Mouse (Mus musculus): ENCODE measurements at regions not wholly inside any gene's neighbourhood (a gene's known extent, or its start where the extent isn't known, plus 50 kb on each side); places are given as distances from the start of the nearest gene placed in this dataset.

GRCm38 (mm10) chr12:70698466-70698865 is 126.8 kb upstream of the Frmd6 start:
- no peaks in the 10 kb centered on the region for H3K9me3 ChIP-seq (replicated peaks; ENCODE audit: control insufficient read depth, low read length)
- ATAC-seq (ENCODE audit: low read depth), result no peak
- no peak overlapping the region for H3K27ac ChIP-seq (ENCODE audit: low read length)
- WGBS (ENCODE audit: insufficient replicate concordance), result 52% methylated on average over 6 of the region's 6 CpGs
- no peaks in the 10 kb centered on the region; the same call in 1 of the 2 replicates for H3K4me1 ChIP-seq (ENCODE audit: control insufficient read depth, low read depth, low read length)
- no peak overlapping the region for H3K4me3 ChIP-seq (ENCODE audit: low read depth, low read length)
- H3K36me3 ChIP-seq (ENCODE audit: control insufficient read depth, insufficient read depth), result no peaks in the 10 kb centered on the region
- no peak overlapping the region for H3K9ac ChIP-seq (ENCODE audit: low read depth, low read length)
- no peaks in the 10 kb centered on the region for H3K27me3 ChIP-seq (ENCODE audit: control insufficient read depth, insufficient read depth, low read depth, low read length)
- no peak overlapping the region for H3K4me2 ChIP-seq (ENCODE audit: low read depth, low read length)

DNA sequence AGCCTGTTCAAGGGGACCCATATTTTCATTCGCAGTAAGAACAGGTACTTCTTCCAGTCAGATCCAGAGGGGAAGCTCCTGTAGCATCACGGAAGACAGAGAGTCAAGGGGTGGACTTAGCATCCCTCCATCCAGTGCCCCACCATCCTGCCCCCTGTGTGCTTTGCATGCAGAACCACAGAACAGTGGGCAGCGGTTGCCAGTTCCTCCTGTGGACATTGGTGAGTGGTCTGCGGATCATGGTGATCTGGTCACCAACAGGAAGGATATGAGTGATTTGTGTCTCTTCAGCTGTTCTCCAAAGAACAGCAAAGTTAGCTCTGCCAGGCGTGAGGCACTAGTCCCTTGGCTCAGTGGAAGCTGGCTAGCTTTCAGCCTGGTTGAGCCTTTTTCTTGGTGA is 122.8 kb upstream of the Frmd6 start:
- no peaks in the 10 kb centered on the region for H3K9me3 ChIP-seq (replicated peaks; ENCODE audit: control insufficient read depth, low read length)
- H3K27me3 ChIP-seq (ENCODE audit: control insufficient read depth, insufficient read depth, low read depth, low read length), result no peaks in the 10 kb centered on the region
- no peak overlapping the region for H3K4me3 ChIP-seq (ENCODE audit: low read depth, low read length)
- ATAC-seq (ENCODE audit: low read depth), result no peak
- H3K9ac ChIP-seq (ENCODE audit: low read depth, low read length), result no peak overlapping the region
- H3K27ac ChIP-seq (ENCODE audit: low read length), result no peak overlapping the region
- WGBS (ENCODE audit: insufficient replicate concordance), result 55% methylated on average over 5 of the region's 5 CpGs
- H3K4me1 ChIP-seq (ENCODE audit: control insufficient read depth, low read depth, low read length), result no peaks in the 10 kb centered on the region; the same call in 1 of the 2 replicates
- no peak overlapping the region for H3K4me2 ChIP-seq (ENCODE audit: low read depth, low read length)
- H3K36me3 ChIP-seq (ENCODE audit: control insufficient read depth, insufficient read depth), result no peaks in the 10 kb centered on the region

DNA sequence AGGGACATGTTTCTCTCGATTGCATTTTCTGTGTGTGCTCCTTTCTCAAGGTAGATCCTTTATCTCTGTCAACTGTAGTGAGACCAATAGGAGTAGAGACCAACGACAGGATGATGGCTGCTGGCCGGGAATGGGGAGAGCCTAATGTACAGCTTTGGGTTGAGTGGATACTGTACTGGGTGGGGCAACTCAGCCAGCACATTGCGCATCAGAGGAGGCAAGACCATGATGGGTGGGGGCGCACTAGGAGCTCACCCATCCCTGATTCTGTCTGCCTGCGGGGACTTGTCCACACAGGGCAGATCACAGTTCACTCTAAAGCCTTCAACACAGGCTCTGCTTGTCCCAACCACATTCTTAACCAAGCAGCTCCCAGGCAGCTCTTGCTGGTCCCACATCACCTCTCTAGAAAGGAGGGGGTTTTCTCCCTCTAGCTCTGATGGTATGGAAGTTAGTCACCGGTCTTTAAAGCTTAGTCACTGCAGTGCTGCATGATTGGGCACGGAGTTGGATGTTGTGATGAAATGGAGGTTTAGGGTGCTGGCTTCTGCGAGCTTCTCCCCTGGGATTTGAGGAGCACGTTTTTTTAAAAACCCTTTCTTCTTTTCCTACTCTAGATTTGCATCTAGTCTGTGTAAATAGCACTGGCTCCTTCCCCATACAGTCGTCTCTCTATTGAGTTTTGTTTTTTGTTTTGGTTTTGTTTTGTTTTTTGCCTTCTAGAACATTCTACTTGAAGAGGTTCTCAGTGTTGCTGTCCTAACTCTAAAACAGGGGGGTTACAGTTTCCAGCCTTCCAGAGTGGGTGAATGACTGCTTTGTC is 118.3 kb upstream of the Frmd6 start:
- Histone ChIP-seq H3K27ac (ENCODE audit: low read length) (peak overlapping the region; percentile 8; the same call in 1 of the 2 replicates), H3K4me1 (ENCODE audit: control insufficient read depth, low read depth, low read length) (no peaks in the 10 kb centered on the region; the same call in 1 of the 2 replicates), H3K9ac (ENCODE audit: low read depth, low read length) (no peak overlapping the region), H3K27me3 (ENCODE audit: control insufficient read depth, insufficient read depth, low read depth, low read length) (no peaks in the 10 kb centered on the region), H3K9me3 (replicated peaks; ENCODE audit: control insufficient read depth, low read length) (no peaks in the 10 kb centered on the region), H3K4me3 (ENCODE audit: low read depth, low read length) (no peak overlapping the region), H3K4me2 (ENCODE audit: low read depth, low read length) (no peak overlapping the region), H3K36me3 (ENCODE audit: control insufficient read depth, insufficient read depth) (no peaks in the 10 kb centered on the region)
- ATAC-seq (ENCODE audit: low read depth), result no peak
- WGBS (ENCODE audit: insufficient replicate concordance), result 65% methylated on average over 11 of the region's 11 CpGs

GRCm38 (mm10) chr12:70707629-70708289 is 117.6 kb upstream of the Frmd6 start:
- no peaks in the 10 kb centered on the region for H3K4me1 ChIP-seq (ENCODE audit: control insufficient read depth, low read depth, low read length)
- no peaks in the 10 kb centered on the region for H3K27me3 ChIP-seq (ENCODE audit: control insufficient read depth, insufficient read depth, low read depth, low read length)
- H3K4me2 ChIP-seq (ENCODE audit: low read depth, low read length), result no peak overlapping the region
- no peaks in the 10 kb centered on the region for H3K36me3 ChIP-seq (ENCODE audit: control insufficient read depth, insufficient read depth)
- ATAC-seq (ENCODE audit: low read depth), result peak; percentile 92
- no peak overlapping the region for H3K9ac ChIP-seq (ENCODE audit: low read depth, low read length)
- no peaks in the 10 kb centered on the region for H3K9me3 ChIP-seq (replicated peaks; ENCODE audit: control insufficient read depth, low read length)
- peak overlapping the region; percentile 12; the same call in 1 of the 2 replicates for H3K27ac ChIP-seq (ENCODE audit: low read length)
- H3K4me3 ChIP-seq (ENCODE audit: low read depth, low read length), result no peak overlapping the region
- WGBS (ENCODE audit: insufficient replicate concordance), result 36% methylated on average over 6 of the region's 6 CpGs

DNA sequence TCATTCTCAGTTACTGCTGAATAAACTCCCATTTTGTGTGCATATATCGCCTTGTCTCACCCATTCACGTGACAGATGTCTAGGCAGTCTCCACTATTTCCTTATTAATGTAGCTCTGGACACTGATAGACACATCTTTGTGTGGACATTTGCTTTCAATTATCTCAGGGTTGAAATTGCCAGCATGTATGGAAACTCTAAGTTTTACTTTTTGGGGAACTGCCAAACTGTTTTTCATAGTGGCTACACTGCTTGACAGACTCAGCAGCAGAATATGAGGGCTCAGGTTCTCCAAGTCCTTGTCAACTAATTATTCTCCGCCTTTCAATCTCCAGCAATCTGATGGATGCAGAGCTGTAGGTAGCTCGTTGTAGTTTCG is 117.0 kb upstream of the Frmd6 start:
- H3K27ac ChIP-seq (ENCODE audit: low read length), result no peak overlapping the region; the same call in 1 of the 2 replicates
- no peak for ATAC-seq (ENCODE audit: low read depth)
- H3K9ac ChIP-seq (ENCODE audit: low read depth, low read length), result no peak overlapping the region
- H3K27me3 ChIP-seq (ENCODE audit: control insufficient read depth, insufficient read depth, low read depth, low read length), result no peaks in the 10 kb centered on the region
- no peaks in the 10 kb centered on the region for H3K4me1 ChIP-seq (ENCODE audit: control insufficient read depth, low read depth, low read length)
- 69% methylated on average over 5 of the region's 5 CpGs for WGBS (ENCODE audit: insufficient replicate concordance)
- H3K4me2 ChIP-seq (ENCODE audit: low read depth, low read length), result no peak overlapping the region
- no peaks in the 10 kb centered on the region for H3K9me3 ChIP-seq (replicated peaks; ENCODE audit: control insufficient read depth, low read length)
- no peaks in the 10 kb centered on the region for H3K36me3 ChIP-seq (ENCODE audit: control insufficient read depth, insufficient read depth)
- no peak overlapping the region for H3K4me3 ChIP-seq (ENCODE audit: low read depth, low read length)

DNA sequence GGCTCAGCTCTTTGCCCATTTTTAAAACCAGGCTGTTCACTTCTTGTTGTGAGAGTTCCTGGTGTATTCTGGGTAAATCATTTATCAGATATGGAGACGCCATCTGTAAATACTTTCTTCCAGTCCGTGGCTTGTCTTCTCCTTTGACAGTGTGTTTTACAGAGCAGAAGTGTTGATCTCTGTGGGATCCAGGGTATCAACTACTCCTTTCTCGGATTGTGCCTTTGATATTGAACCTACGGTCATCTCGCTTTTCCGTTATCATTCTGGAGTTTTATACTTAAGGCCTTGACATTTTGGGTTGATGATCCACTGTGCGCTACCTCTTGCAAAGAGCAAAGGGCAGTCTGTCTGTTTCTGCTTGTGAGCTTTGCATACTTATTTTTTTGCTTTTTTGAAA is 115.0 kb upstream of the Frmd6 start:
- H3K4me1 ChIP-seq (ENCODE audit: control insufficient read depth, low read depth, low read length), result no peaks in the 10 kb centered on the region
- H3K9me3 ChIP-seq (replicated peaks; ENCODE audit: control insufficient read depth, low read length), result no peaks in the 10 kb centered on the region
- 65% methylated on average over 7 of the region's 7 CpGs for WGBS (ENCODE audit: insufficient replicate concordance)
- no peaks in the 10 kb centered on the region for H3K36me3 ChIP-seq (ENCODE audit: control insufficient read depth, insufficient read depth)
- H3K4me2 ChIP-seq (ENCODE audit: low read depth, low read length), result no peak overlapping the region
- no peak for ATAC-seq (ENCODE audit: low read depth)
- no peaks in the 10 kb centered on the region for H3K27me3 ChIP-seq (ENCODE audit: control insufficient read depth, insufficient read depth, low read depth, low read length)
- no peak overlapping the region for H3K4me3 ChIP-seq (ENCODE audit: low read depth, low read length)
- H3K27ac ChIP-seq (ENCODE audit: low read length), result no peak overlapping the region
- no peak overlapping the region for H3K9ac ChIP-seq (ENCODE audit: low read depth, low read length)

GRCm38 (mm10) chr12:70711030-70711429 is 114.3 kb upstream of the Frmd6 start:
- no peaks in the 10 kb centered on the region for H3K27me3 ChIP-seq (ENCODE audit: control insufficient read depth, insufficient read depth, low read depth, low read length)
- H3K9me3 ChIP-seq (replicated peaks; ENCODE audit: control insufficient read depth, low read length), result no peaks in the 10 kb centered on the region
- H3K36me3 ChIP-seq (ENCODE audit: control insufficient read depth, insufficient read depth), result no peaks in the 10 kb centered on the region
- H3K4me3 ChIP-seq (ENCODE audit: low read depth, low read length), result no peak overlapping the region
- H3K4me2 ChIP-seq (ENCODE audit: low read depth, low read length), result no peak overlapping the region
- H3K9ac ChIP-seq (ENCODE audit: low read depth, low read length), result no peak overlapping the region
- no peak for ATAC-seq (ENCODE audit: low read depth)
- no peaks in the 10 kb centered on the region for H3K4me1 ChIP-seq (ENCODE audit: control insufficient read depth, low read depth, low read length)
- no peak overlapping the region for H3K27ac ChIP-seq (ENCODE audit: low read length)
- WGBS (ENCODE audit: insufficient replicate concordance), result 41% methylated on average over 5 of the region's 5 CpGs

DNA sequence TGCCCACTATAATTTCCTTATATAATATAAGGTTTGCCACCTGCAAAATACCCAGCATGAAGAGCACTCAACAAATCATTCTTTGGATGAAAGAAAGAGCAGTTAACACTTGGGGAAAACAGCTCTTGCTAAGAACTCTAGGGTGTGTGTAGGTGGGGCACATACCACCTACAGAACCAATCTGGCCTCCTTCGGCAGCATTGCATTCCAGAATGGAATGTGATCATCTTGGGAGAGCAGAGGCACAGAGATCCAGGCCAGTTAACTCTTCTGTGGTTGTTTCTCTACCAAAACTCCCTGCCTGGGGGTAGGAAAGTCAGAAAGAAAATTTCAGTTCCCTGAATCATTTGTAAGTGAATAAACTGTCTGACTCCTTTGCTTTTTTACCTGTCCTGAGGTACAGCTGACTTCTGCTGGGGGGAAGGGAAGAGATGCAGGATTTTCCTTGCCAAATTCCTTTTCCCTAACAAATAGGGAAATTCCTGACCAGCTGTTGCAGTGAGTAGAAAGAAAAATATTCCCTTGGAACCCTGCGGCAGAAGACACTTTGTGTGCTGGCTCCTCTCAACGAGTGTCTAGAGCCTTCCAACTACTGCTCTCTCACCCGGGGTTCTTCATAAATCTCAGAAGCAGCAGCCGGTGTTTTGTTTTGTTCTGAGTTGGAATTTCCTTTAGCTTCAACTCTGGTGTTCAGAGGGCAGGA is 112.8 kb upstream of the Frmd6 start:
- no peaks in the 10 kb centered on the region for H3K4me1 ChIP-seq (ENCODE audit: control insufficient read depth, low read depth, low read length)
- H3K4me3 ChIP-seq (ENCODE audit: low read depth, low read length), result no peak overlapping the region
- no peaks in the 10 kb centered on the region for H3K9me3 ChIP-seq (replicated peaks; ENCODE audit: control insufficient read depth, low read length)
- no peak overlapping the region for H3K27ac ChIP-seq (ENCODE audit: low read length)
- WGBS (ENCODE audit: insufficient replicate concordance), result 54% methylated on average over 5 of the region's 5 CpGs
- H3K4me2 ChIP-seq (ENCODE audit: low read depth, low read length), result no peak overlapping the region
- ATAC-seq (ENCODE audit: low read depth), result no peak
- no peaks in the 10 kb centered on the region for H3K27me3 ChIP-seq (ENCODE audit: control insufficient read depth, insufficient read depth, low read depth, low read length)
- no peaks in the 10 kb centered on the region for H3K36me3 ChIP-seq (ENCODE audit: control insufficient read depth, insufficient read depth)
- no peak overlapping the region for H3K9ac ChIP-seq (ENCODE audit: low read depth, low read length)

Measured in liver, embryonic 16.5 days (tissue).